Mouse (Mus musculus) liver, adult 2 months (tissue): ENCODE measurements at regions not wholly inside any gene's neighbourhood (a gene's known extent, or its start where the extent isn't known, plus 50 kb on each side); places are given as distances from the start of the nearest gene placed in this dataset.

ENCODE experiments used
- CTCF ChIP-seq: fragments of 200-500 bp; IDR thresholded peaks from 2 replicates; pipeline ENCODE4 v1.5.1; 2011; ENCODE audit warnings: low read depth, low read length, control low read depth
- POLR2A ChIP-seq: fragments of 200-500 bp; IDR thresholded peaks from 2 replicates; pipeline ENCODE4 v1.6.1; 2011; ENCODE audit warnings: low read length, control low read depth; ENCODE audit not compliant: insufficient read depth; ENCODE audit errors: extremely low read depth

GRCm38 (mm10) chr1:128518514-128518913, 73.6 kb downstream of the Cxcr4 start:
- TF ChIP-seq CTCF (no peak), POLR2A (no peak)
